Mouse (Mus musculus): Measurements from ENCODE around the gene Mxi1.

GRCm38 (mm10) chr19:53307219-53307618 is 3.1 kb upstream of the Mxi1 start:
- TF ChIP-seq CTCF (IDR thresholded peaks at IDR 0.05; ENCODE audit: low read depth) = no peak
- TF ChIP-seq EP300 (IDR thresholded peaks at IDR 0.05; ENCODE audit: low read depth) = no peak

All from liver, embryonic 14.5 days (tissue).